Mouse (Mus musculus): ENCODE data around the gene Sema4b. TPM values are rescaled to one million over a fixed set of nuclear protein-coding genes. Genes with fewer than 3 reads are reported as not detected.

Sema4b gene
- total and polyA plus RNA-seq, 3 experiments = 1.5 to 9.4 (median 6.7) TPM

GRCm38 (mm10) chr7:80238542-80238941 is 51.9 kb downstream of the Sema4b start:
- in situ Hi-C loops (cut with MboI; ENCODE audit: low pct_ligation_motif_present, low pct_unique_long_range_greater_than_20kb, low sequenced_read_pairs) = no loop called here
- TF ChIP-seq ZKSCAN1 (IDR thresholded peaks at IDR 0.05; ENCODE audit: borderline replicate concordance, low read depth, low read length) = no peak
- no peak for TF ChIP-seq JUND (conservative IDR thresholded peaks at IDR 0.05; ENCODE audit: low read depth, low read length)
- TF ChIP-seq RAD21 (IDR thresholded peaks at IDR 0.05; ENCODE audit: low read depth, low read length) = no peak
- Histone ChIP-seq H3K27ac (ENCODE audit: insufficient read depth, low read depth) (no peak overlapping the region), H3K4me1 (ENCODE audit: control insufficient read depth in 1 of 2, insufficient read depth in 2 of 2) (peaks cover 0 to 15% of the 10 kb centered on the region in 2 experiments; a peak in 2 of 4 replicates), H3K27me3 (replicated peaks) (no peaks in the 10 kb centered on the region), H3K9me3 (replicated peaks; ENCODE audit: low read length) (no peaks in the 10 kb centered on the region), H3K9ac (ENCODE audit: insufficient read depth, low read depth) (no peak overlapping the region), H3K36me3 (replicated peaks in 1 of 2; ENCODE audit: control insufficient read depth in 1 of 2, insufficient read depth in 1 of 2, low read length in 1 of 2) (peaks cover 19 to 43% of the 10 kb centered on the region in 2 experiments), H3K79me2 (replicated peaks; ENCODE audit: control insufficient read depth, extremely low read depth, insufficient read depth, poor library complexity, severe bottlenecking) (peaks cover 7% of the 10 kb centered on the region; the same call in 1 of the 2 replicates), H3K4me3 (replicated peaks in 1 of 3; ENCODE audit: low read depth in 2 of 3, low read length in 2 of 3, poor library complexity in 1 of 3) (no peak overlapping the region), H3K4me2 (ENCODE audit: insufficient read depth, low read depth, poor library complexity, severe bottlenecking) (no peak overlapping the region)
- DNase-seq (ENCODE audit: extremely low read depth) = no peak
- dilution Hi-C loops (cut with MboI; ENCODE audit: extremely low pct_ligation_motif_present, extremely low pct_unique_long_range_greater_than_20kb, low sequenced_read_pairs) = no loop called here

DNA sequence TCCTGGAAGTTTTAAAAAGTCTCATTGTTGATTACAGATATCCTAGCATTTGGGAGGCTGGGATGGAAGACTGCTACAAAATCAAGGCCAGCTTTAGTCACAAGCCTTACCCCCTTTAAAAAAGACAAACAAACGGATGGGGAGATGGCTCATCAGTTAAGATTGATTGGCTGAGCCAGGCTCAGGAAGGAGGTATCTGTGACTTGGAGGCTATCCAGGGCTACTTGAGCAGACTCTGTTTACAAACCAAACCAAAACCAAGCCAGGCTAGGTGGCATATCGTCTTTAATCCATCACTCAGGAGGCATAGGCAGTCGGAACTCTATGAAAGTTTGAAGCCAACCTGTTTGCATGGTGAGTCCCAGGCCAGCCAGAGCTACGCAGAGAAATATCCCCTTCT is 55.0 kb downstream of the Sema4b start:
- H3K27ac ChIP-seq (ENCODE audit: insufficient read depth, low read depth) = no peak overlapping the region
- in situ Hi-C loops (cut with MboI; ENCODE audit: low pct_ligation_motif_present, low pct_unique_long_range_greater_than_20kb, low sequenced_read_pairs) = no loop called here
- DNase-seq (ENCODE audit: extremely low read depth) = no peak
- H3K9ac ChIP-seq (ENCODE audit: insufficient read depth, low read depth) = no peak overlapping the region
- peaks cover 0 to 10% of the 10 kb centered on the region in 2 experiments; a peak in 1 of 4 replicates for H3K4me1 ChIP-seq (ENCODE audit: control insufficient read depth in 1 of 2, insufficient read depth in 2 of 2)
- H3K4me3 ChIP-seq (replicated peaks in 1 of 3; ENCODE audit: low read depth in 2 of 3, low read length in 2 of 3, poor library complexity in 1 of 3) = no peak overlapping the region
- no peaks in the 10 kb centered on the region for H3K27me3 ChIP-seq (replicated peaks)
- H3K4me2 ChIP-seq (ENCODE audit: insufficient read depth, low read depth, poor library complexity, severe bottlenecking) = no peak overlapping the region
- peaks cover 19 to 36% of the 10 kb centered on the region in 2 experiments for H3K36me3 ChIP-seq (replicated peaks in 1 of 2; ENCODE audit: control insufficient read depth in 1 of 2, insufficient read depth in 1 of 2, low read length in 1 of 2)
- TF ChIP-seq MEF2A (IDR thresholded peaks at IDR 0.05; ENCODE audit: borderline replicate concordance, low read depth, low read length) (no peak), MAZ (IDR thresholded peaks at IDR 0.05; ENCODE audit: low read depth, low read length) (no peak), SMC3 (IDR thresholded peaks at IDR 0.05; ENCODE audit: low read depth, low read length) (no peak), TCF12 (IDR thresholded peaks at IDR 0.05; ENCODE audit: low read depth, low read length) (no peak), E2F4 (IDR thresholded peaks at IDR 0.05; ENCODE audit: insufficient replicate concordance, low read depth, low read length) (no peak), PAX5 (IDR thresholded peaks at IDR 0.05; ENCODE audit: low read length) (no peak), ZC3H11A (IDR thresholded peaks at IDR 0.05; ENCODE audit: low read depth, low read length) (no peak), CHD1 (IDR thresholded peaks at IDR 0.05; ENCODE audit: low read depth, low read length) (no peak), RAD21 (IDR thresholded peaks at IDR 0.05; ENCODE audit: low read depth, low read length) (no peak), ZKSCAN1 (IDR thresholded peaks at IDR 0.05; ENCODE audit: borderline replicate concordance, low read depth, low read length) (no peak)
- peaks cover 4% of the 10 kb centered on the region for H3K9me3 ChIP-seq (replicated peaks; ENCODE audit: low read length)
- dilution Hi-C loops (cut with MboI; ENCODE audit: extremely low pct_ligation_motif_present, extremely low pct_unique_long_range_greater_than_20kb, low sequenced_read_pairs) = no loop called here
- H3K79me2 ChIP-seq (replicated peaks; ENCODE audit: control insufficient read depth, extremely low read depth, insufficient read depth, poor library complexity, severe bottlenecking) = no peaks in the 10 kb centered on the region

DNA sequence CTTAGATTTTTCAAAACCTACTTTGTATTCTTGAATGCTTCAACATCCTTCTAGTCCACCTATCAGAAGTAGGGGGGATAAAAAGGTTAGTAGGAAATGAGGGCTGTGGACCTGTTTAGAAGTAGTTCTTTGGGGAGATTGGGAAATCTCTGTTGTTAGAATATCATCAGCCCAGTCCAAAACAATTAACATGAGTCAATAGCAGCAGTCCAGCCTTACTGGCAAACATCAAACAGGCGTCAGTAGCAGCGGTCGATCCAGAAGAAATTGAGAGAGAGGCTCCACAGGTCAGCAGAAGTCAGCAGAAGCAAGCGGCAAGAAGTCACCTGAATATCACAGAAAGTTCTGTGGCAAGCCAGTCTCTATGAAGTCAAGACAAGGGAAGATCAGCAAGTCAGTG is 58.2 kb downstream of the Sema4b start:
- Histone ChIP-seq H3K27me3 (replicated peaks) (peaks cover 9% of the 10 kb centered on the region), H3K9me3 (replicated peaks; ENCODE audit: low read length) (peaks cover 4% of the 10 kb centered on the region), H3K36me3 (replicated peaks in 1 of 2; ENCODE audit: control insufficient read depth in 1 of 2, insufficient read depth in 1 of 2, low read length in 1 of 2) (peaks cover 4 to 15% of the 10 kb centered on the region in 2 experiments), H3K27ac (ENCODE audit: insufficient read depth, low read depth) (no peak overlapping the region), H3K4me1 (ENCODE audit: control insufficient read depth in 1 of 2, insufficient read depth in 2 of 2) (peaks cover 0 to 4% of the 10 kb centered on the region in 2 experiments; a peak in 1 of 4 replicates), H3K4me2 (ENCODE audit: insufficient read depth, low read depth, poor library complexity, severe bottlenecking) (no peak overlapping the region), H3K9ac (ENCODE audit: insufficient read depth, low read depth) (no peak overlapping the region), H3K4me3 (replicated peaks in 1 of 3; ENCODE audit: low read depth in 2 of 3, low read length in 2 of 3, poor library complexity in 1 of 3) (no peak overlapping the region), H3K79me2 (replicated peaks; ENCODE audit: control insufficient read depth, extremely low read depth, insufficient read depth, poor library complexity, severe bottlenecking) (no peaks in the 10 kb centered on the region)
- no peak for DNase-seq (ENCODE audit: extremely low read depth)
- dilution Hi-C loops (cut with MboI; ENCODE audit: extremely low pct_ligation_motif_present, extremely low pct_unique_long_range_greater_than_20kb, low sequenced_read_pairs) (no loop called here), in situ Hi-C loops (cut with MboI; ENCODE audit: low pct_ligation_motif_present, low pct_unique_long_range_greater_than_20kb, low sequenced_read_pairs) (no loop called here)
- TF ChIP-seq POLR2A (IDR thresholded peaks at IDR 0.05; ENCODE audit: low read depth, low read length) (no peak), CHD2 (IDR thresholded peaks at IDR 0.05; ENCODE audit: low read length) (no peak), KAT2A (IDR thresholded peaks at IDR 0.05; ENCODE audit: insufficient replicate concordance, low read length) (no peak), ZKSCAN1 (IDR thresholded peaks at IDR 0.05; ENCODE audit: borderline replicate concordance, low read depth, low read length) (no peak), TCF12 (IDR thresholded peaks at IDR 0.05; ENCODE audit: low read depth, low read length) (no peak), E2F4 (IDR thresholded peaks at IDR 0.05; ENCODE audit: insufficient replicate concordance, low read depth, low read length) (no peak), MAZ (IDR thresholded peaks at IDR 0.05; ENCODE audit: low read depth, low read length) (no peak), ZC3H11A (IDR thresholded peaks at IDR 0.05; ENCODE audit: low read depth, low read length) (no peak), MAFK (IDR thresholded peaks at IDR 0.05; ENCODE audit: insufficient replicate concordance, low read length) (no peak), MAX (IDR thresholded peaks at IDR 0.05; ENCODE audit: low read length) (no peak)
